Mouse (Mus musculus): Measurements from ENCODE around the gene Rxrg. TPM values are rescaled to one million over a fixed set of nuclear protein-coding genes. Genes with fewer than 3 reads are reported as not detected.

Rxrg gene
- polyA plus RNA-seq, 1 experiment: not detected

DNA sequence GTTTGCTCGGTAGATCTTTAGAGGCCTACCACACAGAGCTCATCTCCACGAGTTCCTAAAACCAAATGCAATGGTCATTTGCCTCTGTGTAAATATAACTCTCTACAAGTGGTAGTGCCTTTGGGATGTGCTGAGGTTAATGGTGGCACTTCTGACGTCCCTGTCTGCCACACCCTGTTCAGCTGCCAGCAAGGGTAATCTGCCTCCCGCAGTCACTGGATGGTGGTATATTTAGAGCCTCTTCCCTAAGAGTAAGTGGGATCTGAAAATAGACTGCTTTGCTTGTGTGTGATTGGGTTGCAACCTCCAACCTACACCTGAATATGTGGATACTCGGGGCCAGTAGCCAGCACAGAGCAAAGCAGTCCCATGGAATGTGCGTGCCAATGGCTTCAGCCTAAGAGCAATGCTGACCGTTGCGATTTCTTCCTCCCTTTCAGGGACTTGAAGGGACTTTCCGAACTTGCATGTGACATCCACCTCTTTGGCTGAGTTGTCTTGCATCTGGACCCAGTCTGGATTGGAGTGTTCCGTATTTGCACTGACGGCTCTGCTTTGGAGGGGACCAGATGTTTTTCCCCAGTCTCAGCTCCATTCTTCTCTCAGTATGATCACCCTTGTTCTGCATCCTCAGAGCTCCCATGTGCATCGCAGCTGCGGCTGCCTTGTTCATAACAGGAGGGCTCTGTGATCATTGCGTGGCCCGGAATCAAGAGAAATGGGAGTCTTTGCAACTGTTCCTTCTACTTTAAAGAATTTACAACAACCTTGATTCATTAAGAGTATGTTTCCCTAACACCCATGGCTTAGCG lies 9.2 kb upstream of the Rxrg start:
- H3K4me1 ChIP-seq (ENCODE audit: control insufficient read depth, insufficient read depth, low read length): no peaks in the 10 kb centered on the region
- no peak for TF ChIP-seq POLR2A (IDR thresholded peaks at IDR 0.05; ENCODE audit: borderline replicate concordance, control insufficient read depth, low read depth, low read length)
- TF ChIP-seq CTCF (IDR thresholded peaks at IDR 0.05; ENCODE audit: control insufficient read depth, insufficient read depth, low read length): no peak
- H3K27ac ChIP-seq (ENCODE audit: control insufficient read depth, insufficient read depth, low read depth, low read length, poor library complexity): no peak overlapping the region
- no peak overlapping the region for H3K4me3 ChIP-seq (replicated peaks; ENCODE audit: control insufficient read depth, low read depth, low read length)
- WGBS: 78% methylated on average over 16 of the region's 16 CpGs

DNA sequence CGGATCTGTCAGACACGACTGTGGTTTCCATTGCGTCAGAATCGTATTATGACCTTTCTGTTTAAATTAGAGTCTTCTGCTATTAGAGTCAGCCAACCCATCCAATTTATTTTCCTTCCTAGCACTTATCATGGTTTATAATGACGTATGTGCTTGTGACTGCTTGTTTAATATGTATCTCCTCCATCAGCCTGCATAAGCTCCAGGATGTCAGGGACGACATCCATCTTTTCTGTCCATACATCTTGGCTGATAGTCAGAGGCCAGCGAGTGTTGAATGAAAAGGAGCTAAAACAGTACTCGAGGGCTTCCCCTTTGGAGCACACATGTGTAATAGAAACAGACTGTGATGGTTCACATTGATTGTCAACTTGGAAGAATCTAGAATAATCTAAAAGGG lies 6.0 kb upstream of the Rxrg start:
- WGBS: 76% methylated on average over 8 of the region's 8 CpGs
- H3K4me3 ChIP-seq (replicated peaks; ENCODE audit: control insufficient read depth, low read depth, low read length): no peak overlapping the region
- H3K4me1 ChIP-seq (ENCODE audit: control insufficient read depth, insufficient read depth, low read length): no peaks in the 10 kb centered on the region
- TF ChIP-seq POLR2A (IDR thresholded peaks at IDR 0.05; ENCODE audit: borderline replicate concordance, control insufficient read depth, low read depth, low read length): no peak
- no peak for TF ChIP-seq CTCF (IDR thresholded peaks at IDR 0.05; ENCODE audit: control insufficient read depth, insufficient read depth, low read length)
- H3K27ac ChIP-seq (ENCODE audit: control insufficient read depth, insufficient read depth, low read depth, low read length, poor library complexity): no peak overlapping the region

DNA sequence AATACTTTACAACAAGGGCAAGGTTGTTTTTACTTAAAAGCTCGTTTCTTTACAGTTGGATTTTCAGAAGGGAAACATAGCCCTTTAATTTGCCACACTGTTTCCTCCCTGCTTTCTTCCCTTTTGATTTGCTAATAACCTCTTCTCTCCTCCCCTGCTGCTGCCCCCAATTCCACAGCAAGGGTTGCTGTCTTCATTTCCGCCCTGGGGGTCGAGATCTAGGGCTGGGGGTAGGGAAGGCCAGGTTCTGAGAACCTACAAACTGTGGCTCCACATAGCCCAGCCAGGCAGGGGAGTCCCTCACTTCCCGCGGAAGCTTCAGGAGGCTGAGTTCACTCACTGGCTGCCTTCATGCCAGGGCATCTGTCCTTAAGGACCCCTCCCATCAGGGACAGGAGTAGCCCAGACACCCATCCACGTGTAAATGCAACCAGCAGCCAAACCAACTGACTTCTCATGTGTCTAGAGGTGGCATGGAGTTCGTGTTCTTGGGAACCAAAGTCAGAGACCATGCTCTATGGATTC lies 1.1 kb downstream of the Rxrg start:
- H3K27ac ChIP-seq (ENCODE audit: control insufficient read depth, insufficient read depth, low read depth, low read length, poor library complexity): no peak overlapping the region
- H3K4me1 ChIP-seq (ENCODE audit: control insufficient read depth, insufficient read depth, low read length): no peaks in the 10 kb centered on the region
- WGBS: 20% methylated on average over 7 of the region's 7 CpGs
- no peak overlapping the region for H3K4me3 ChIP-seq (replicated peaks; ENCODE audit: control insufficient read depth, low read depth, low read length)
- TF ChIP-seq POLR2A (IDR thresholded peaks at IDR 0.05; ENCODE audit: borderline replicate concordance, control insufficient read depth, low read depth, low read length) (no peak), CTCF (IDR thresholded peaks at IDR 0.05; ENCODE audit: control insufficient read depth, insufficient read depth, low read length) (no peak)

DNA sequence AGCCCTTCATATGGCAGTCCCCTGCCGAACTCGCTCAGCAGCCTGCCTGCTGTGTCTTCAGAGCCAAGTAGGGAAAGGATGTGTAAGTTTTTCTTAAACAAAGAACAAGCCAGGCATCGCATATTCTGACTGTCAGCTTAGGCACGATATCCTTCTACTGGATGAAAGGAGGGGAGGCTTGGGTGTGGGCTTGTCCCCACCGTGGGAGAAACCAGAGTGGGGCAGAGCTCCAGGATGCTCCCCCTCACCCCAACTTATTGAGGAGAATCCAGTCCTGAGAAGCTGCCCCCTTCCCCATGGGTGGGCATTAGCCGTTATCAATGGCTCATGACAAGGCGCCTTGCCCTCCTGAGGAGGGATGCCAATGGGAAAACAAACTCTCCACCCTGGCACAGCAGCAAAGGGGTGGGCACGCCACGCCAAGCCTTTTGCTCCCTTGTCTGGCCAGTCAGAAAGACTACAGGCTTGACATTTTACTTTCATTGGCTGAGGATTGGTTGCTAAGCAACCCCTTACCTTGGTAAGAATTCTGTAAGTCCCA lies 10.1 kb downstream of the Rxrg start:
- Histone ChIP-seq H3K4me1 (ENCODE audit: control insufficient read depth, insufficient read depth, low read length) (no peaks in the 10 kb centered on the region; the same call in 1 of the 2 replicates), H3K27ac (ENCODE audit: control insufficient read depth, insufficient read depth, low read depth, low read length, poor library complexity) (no peak overlapping the region), H3K4me3 (replicated peaks; ENCODE audit: control insufficient read depth, low read depth, low read length) (no peak overlapping the region)
- 51% methylated on average over 9 of the region's 9 CpGs for WGBS
- TF ChIP-seq POLR2A (IDR thresholded peaks at IDR 0.05; ENCODE audit: borderline replicate concordance, control insufficient read depth, low read depth, low read length) (no peak), CTCF (IDR thresholded peaks at IDR 0.05; ENCODE audit: control insufficient read depth, insufficient read depth, low read length) (no peak)

DNA sequence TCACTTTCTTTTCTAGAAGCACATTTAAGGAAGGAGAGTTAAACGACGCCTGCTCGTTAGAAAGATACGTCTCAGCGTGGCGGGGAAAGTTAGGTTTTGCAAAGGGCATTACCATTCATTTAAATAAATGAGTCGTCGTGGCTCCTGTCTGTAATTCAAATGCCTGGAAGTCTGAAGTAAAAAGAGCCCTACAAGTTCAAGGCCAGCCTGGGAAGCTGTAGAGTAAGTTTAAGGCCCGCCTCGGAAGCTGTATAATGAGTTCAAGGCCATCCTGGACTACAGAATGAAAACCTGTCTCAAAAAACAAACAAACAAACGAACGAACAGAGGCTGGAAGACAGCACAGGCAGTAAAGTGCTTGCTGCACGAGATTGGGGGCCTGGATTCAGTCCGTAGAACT lies 18.9 kb downstream of the Rxrg start:
- no peak overlapping the region for H3K4me3 ChIP-seq (replicated peaks; ENCODE audit: control insufficient read depth, low read depth, low read length)
- 76% methylated on average over 14 of the region's 14 CpGs for WGBS
- TF ChIP-seq CTCF (IDR thresholded peaks at IDR 0.05; ENCODE audit: control insufficient read depth, insufficient read depth, low read length) (no peak), POLR2A (IDR thresholded peaks at IDR 0.05; ENCODE audit: borderline replicate concordance, control insufficient read depth, low read depth, low read length) (no peak)
- no peak overlapping the region for H3K27ac ChIP-seq (ENCODE audit: control insufficient read depth, insufficient read depth, low read depth, low read length, poor library complexity)
- no peaks in the 10 kb centered on the region; the same call in 1 of the 2 replicates for H3K4me1 ChIP-seq (ENCODE audit: control insufficient read depth, insufficient read depth, low read length)

DNA sequence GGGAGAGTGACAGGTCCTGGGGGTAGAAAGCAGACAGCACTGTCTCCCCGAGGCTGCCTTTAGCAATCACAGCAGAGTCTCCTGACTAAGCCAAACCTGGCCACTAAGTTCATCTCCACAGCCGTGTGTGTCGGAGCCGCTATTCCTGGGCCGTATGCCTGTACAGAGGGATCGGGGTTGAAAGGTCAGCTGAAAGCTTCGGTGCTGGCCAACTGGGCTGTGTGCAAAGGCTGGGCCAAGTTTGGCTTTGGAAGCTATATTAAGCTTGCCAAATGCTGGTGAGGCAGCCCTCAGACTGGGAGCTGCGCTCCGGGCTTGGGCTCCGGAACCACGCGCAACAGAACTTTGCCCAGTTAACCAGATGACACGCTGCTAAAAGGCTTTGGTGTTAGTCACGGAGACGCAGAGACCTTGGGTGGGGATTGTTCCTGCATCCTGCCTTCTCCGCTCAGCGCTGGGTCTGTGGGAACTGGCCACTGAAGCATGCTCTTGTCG lies 19.9 kb downstream of the Rxrg start:
- WGBS: 83% methylated on average over 18 of the region's 18 CpGs
- Histone ChIP-seq H3K4me3 (replicated peaks; ENCODE audit: control insufficient read depth, low read depth, low read length) (no peak overlapping the region), H3K27ac (ENCODE audit: control insufficient read depth, insufficient read depth, low read depth, low read length, poor library complexity) (no peak overlapping the region), H3K4me1 (ENCODE audit: control insufficient read depth, insufficient read depth, low read length) (no peaks in the 10 kb centered on the region; the same call in 1 of the 2 replicates)
- no peak for TF ChIP-seq POLR2A (IDR thresholded peaks at IDR 0.05; ENCODE audit: borderline replicate concordance, control insufficient read depth, low read depth, low read length)
- TF ChIP-seq CTCF (IDR thresholded peaks at IDR 0.05; ENCODE audit: control insufficient read depth, insufficient read depth, low read length): no peak

DNA sequence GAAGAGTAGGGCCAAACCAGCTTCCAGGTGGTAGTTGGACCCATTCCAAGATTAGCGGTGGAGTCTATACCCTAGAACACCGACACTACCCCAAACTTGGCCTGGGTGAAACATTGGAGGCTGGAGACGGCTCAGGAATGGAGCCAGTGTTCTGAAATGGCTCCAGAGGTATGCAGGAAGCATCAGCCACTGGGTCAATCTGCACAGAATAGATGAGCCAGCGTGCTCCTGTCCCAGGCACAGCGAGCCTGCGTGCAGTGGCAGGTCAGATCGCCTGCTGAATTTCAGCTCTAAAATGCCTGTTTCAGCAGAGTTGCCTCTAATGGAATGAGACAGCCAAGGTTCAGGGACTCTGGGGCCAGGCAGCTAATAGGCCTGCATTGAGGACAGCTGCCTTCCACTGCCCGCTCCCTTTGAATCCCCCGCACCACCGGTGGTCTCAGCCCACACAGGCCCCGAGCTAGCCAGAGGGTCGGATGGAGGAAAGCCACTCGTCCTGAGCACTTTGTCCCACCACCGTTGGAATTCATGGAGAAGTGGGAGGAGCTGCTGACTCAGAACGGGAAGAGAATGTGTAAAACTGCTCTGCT lies 22.1 kb downstream of the Rxrg start:
- no peak for TF ChIP-seq CTCF (IDR thresholded peaks at IDR 0.05; ENCODE audit: control insufficient read depth, insufficient read depth, low read length)
- no peak for TF ChIP-seq POLR2A (IDR thresholded peaks at IDR 0.05; ENCODE audit: borderline replicate concordance, control insufficient read depth, low read depth, low read length)
- 77% methylated on average over 15 of the region's 15 CpGs for WGBS
- H3K4me3 ChIP-seq (replicated peaks; ENCODE audit: control insufficient read depth, low read depth, low read length): no peak overlapping the region
- H3K4me1 ChIP-seq (ENCODE audit: control insufficient read depth, insufficient read depth, low read length): no peaks in the 10 kb centered on the region
- no peak overlapping the region for H3K27ac ChIP-seq (ENCODE audit: control insufficient read depth, insufficient read depth, low read depth, low read length, poor library complexity)

DNA sequence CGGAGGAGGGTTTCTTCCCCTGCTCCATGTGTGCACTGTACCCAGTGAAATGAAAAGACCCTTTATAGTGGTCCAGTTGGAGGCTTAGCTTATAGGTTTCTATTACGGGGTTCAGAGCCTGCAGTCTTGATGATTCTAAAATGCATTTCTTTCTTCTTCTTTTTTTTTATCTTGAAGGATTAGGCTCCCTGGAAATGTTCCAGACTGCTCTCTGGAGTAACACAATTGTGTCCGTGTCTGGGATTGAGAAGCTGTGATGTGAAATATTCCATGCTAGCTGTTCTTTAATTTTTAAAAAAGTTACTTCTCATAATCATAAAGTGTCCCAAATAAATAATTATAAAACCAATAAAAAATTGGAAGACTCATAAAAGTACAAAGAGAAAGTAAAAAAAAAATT lies 26.9 kb downstream of the Rxrg start:
- 71% methylated on average over 3 of the region's 3 CpGs for WGBS

More for the DNA sequence above, 26.9 kb downstream of the Rxrg start:
- Histone ChIP-seq H3K4me1 (ENCODE audit: control insufficient read depth, insufficient read depth, low read length) (no peaks in the 10 kb centered on the region), H3K27ac (ENCODE audit: control insufficient read depth, insufficient read depth, low read depth, low read length, poor library complexity) (no peak overlapping the region), H3K4me3 (replicated peaks; ENCODE audit: control insufficient read depth, low read depth, low read length) (no peak overlapping the region)
- TF ChIP-seq CTCF (IDR thresholded peaks at IDR 0.05; ENCODE audit: control insufficient read depth, insufficient read depth, low read length) (no peak), POLR2A (IDR thresholded peaks at IDR 0.05; ENCODE audit: borderline replicate concordance, control insufficient read depth, low read depth, low read length) (no peak)

Data from bone marrow, adult 2 months (tissue).